Mouse (Mus musculus) testis, postnatal 14 days (tissue): ENCODE measurements around the gene Gm39115.
"Not testable (repeated sequence)": the region's sequence is repeated elsewhere in the genome, so short reads cannot be mapped to it uniquely, and the experiment has no call there.

Source experiments
- DNase-seq: peaks from one replicate; pipeline ENCODE4 v3.0.0; 2021; ENCODE audit warnings: low spot score

Gm39115 gene

GRCm38 (mm10) chr7:142135934-142136333 is at the start of gene Gm39115:
Gene Gm39115 (minus strand): TSS chr7:142136034.
- not testable (repeated sequence) for DNase-seq

GRCm38 (mm10) chr7:142181021-142181420 is 45.2 kb upstream of the Gm39115 start:
- DNase-seq, result no peak

- DNase-seq, result no peak
These were observed 42.9 kb upstream of the Gm39115 start for GRCm38 (mm10) chr7:142178685-142179084.

GRCm38 (mm10) chr7:142175905-142176304 is 40.1 kb upstream of the Gm39115 start, which contains the start of gene Krtap5-2:
Gene Krtap5-2 (minus strand): TSS chr7:142176005.
- DNase-seq, result not testable (repeated sequence)

- no peak for DNase-seq
These were observed 34.0 kb upstream of the Gm39115 start for GRCm38 (mm10) chr7:142169836-142170235.

GRCm38 (mm10) chr7:142165639-142166038 is 29.8 kb upstream of the Gm39115 start, which contains the start of gene Gm4553:
Gene Gm4553 (minus strand): TSS chr7:142165739.
- DNase-seq, result not testable (repeated sequence)

- no peak for DNase-seq
These were observed 23.5 kb upstream of the Gm39115 start for GRCm38 (mm10) chr7:142159366-142159765.

GRCm38 (mm10) chr7:142157013-142157412 is 21.2 kb upstream of the Gm39115 start, which contains the start of gene Gm29735:
Gene Gm29735 (minus strand): TSS chr7:142157113.
- DNase-seq, result not testable (repeated sequence)

GRCm38 (mm10) chr7:142155308-142155707 is 19.5 kb upstream of the Gm39115 start:
- no peak for DNase-seq

GRCm38 (mm10) chr7:142152191-142152590 is 16.4 kb upstream of the Gm39115 start:
- no peak for DNase-seq

GRCm38 (mm10) chr7:142148633-142149032 is 12.8 kb upstream of the Gm39115 start:
- DNase-seq, result no peak

GRCm38 (mm10) chr7:142146033-142146432 is 10.2 kb upstream of the Gm39115 start:
- peak; percentile 15 for DNase-seq

GRCm38 (mm10) chr7:142145413-142145940 is 9.6 kb upstream of the Gm39115 start:
- DNase-seq, result no peak

- DNase-seq, result no peak
These were observed 8.7 kb upstream of the Gm39115 start, which contains the start of gene Gm45337 for GRCm38 (mm10) chr7:142144507-142144906. Gene Gm45337 (minus strand): TSS chr7:142144607.

GRCm38 (mm10) chr7:142143506-142144010 is 7.7 kb upstream of the Gm39115 start:
- not testable (repeated sequence) for DNase-seq

GRCm38 (mm10) chr7:142140696-142141095 is 4.9 kb upstream of the Gm39115 start:
- DNase-seq, result no peak

GRCm38 (mm10) chr7:142134206-142134995 is 1.4 kb downstream of the Gm39115 start:
- DNase-seq, result no peak

- no peak for DNase-seq
These were observed 7.0 kb downstream of the Gm39115 start for GRCm38 (mm10) chr7:142128843-142129242.

GRCm38 (mm10) chr7:142120629-142121028 is 15.2 kb downstream of the Gm39115 start, which contains the start of gene Gm45618:
Gene Gm45618 (minus strand): TSS chr7:142120729.
- DNase-seq, result not testable (repeated sequence)

- no peak for DNase-seq
These were observed 16.2 kb downstream of the Gm39115 start for GRCm38 (mm10) chr7:142119632-142120031.

- DNase-seq, result no peak
These were observed 31.1 kb downstream of the Gm39115 start for GRCm38 (mm10) chr7:142104747-142105146.

- no peak for DNase-seq
These were observed 38.1 kb downstream of the Gm39115 start for GRCm38 (mm10) chr7:142097776-142098175.

- DNase-seq, result no peak
These were observed 39.1 kb downstream of the Gm39115 start for GRCm38 (mm10) chr7:142096701-142097100.
